Mouse (Mus musculus) lung, postnatal 0 days (tissue): ENCODE measurements at regions not wholly inside any gene's neighbourhood (a gene's known extent, or its start where the extent isn't known, plus 50 kb on each side); places are given as distances from the start of the nearest gene placed in this dataset.

Source experiments
- CTCF ChIP-seq: IDR thresholded peaks from 2 replicates; pipeline ENCODE4 v1.5.1; 2016; ENCODE audit warnings: antibody characterized with exemption, mild to moderate bottlenecking
- EP300 ChIP-seq: IDR thresholded peaks from 2 replicates; pipeline ENCODE4 v1.6.1; 2016; ENCODE audit warnings: antibody characterized with exemption, mild to moderate bottlenecking, control low read depth

GRCm38 (mm10) chr7:145071533-145071932 lies 131.8 kb upstream of the Ccnd1 start:
- TF ChIP-seq CTCF, result no peak
- TF ChIP-seq EP300, result no peak
